Mouse (Mus musculus): ENCODE results near the gene Asb12.

DNA sequence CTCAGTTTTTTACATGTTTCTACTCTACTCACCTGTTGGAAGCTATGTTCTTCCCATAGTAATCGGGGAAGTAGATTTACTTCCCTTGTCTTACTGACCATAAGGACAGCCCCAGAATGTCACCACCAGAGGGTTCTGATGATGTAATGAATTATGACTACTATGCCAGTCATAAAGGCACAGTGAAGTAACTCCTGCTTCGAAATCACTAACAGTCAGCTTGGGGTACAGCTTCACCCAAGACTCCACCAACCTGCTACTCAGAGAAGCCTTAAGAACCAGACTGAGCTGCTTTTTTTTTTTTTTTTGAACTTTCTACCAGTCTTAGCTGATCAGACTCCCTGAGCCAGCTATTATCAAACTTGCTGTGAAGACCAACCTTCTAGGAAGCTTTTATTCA is at the start of gene Asb12, which contains the start of gene Pfn5:
- TF ChIP-seq CTCF (IDR thresholded peaks at IDR 0.05; ENCODE audit: borderline replicate concordance, insufficient read depth, low read length) (no peak), POLR2A (IDR thresholded peaks at IDR 0.05; ENCODE audit: low read depth, low read length) (no peak)
